Mouse (Mus musculus) ovary, postnatal 10 days (tissue): ENCODE measurements around the gene Cuzd1.
A peak's percentile ranks its signal among the peaks of the same experiment; 100 is the strongest.

Experiments used
- DNase-seq: peaks from one replicate; pipeline ENCODE4 v3.0.0; 2022; ENCODE audit warnings: low spot score

Gene Cuzd1

DNA sequence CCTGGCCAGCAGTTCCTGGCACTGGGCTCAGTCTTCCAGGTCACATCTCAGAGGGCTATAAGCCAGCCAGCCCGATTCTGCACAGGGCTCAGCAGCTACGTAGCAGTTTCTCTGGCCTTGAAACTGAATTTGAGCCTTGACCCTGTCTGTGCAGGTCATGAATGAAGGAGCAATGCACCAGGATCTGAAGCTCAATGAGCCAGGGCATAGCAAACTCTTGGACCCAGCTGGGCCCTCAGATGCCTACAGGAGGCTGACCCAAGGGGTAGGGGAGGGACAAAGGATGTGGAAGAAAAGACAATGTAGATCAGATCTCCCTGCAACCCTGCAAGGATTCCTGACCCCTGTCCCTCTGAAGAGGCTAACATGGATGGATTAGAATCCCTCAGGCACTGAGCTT, at the start of gene Cuzd1:
Gene Cuzd1 (minus strand): TSS at position 101 of the 400 bp plus-strand sequence.
- no peak for DNase-seq

DNA sequence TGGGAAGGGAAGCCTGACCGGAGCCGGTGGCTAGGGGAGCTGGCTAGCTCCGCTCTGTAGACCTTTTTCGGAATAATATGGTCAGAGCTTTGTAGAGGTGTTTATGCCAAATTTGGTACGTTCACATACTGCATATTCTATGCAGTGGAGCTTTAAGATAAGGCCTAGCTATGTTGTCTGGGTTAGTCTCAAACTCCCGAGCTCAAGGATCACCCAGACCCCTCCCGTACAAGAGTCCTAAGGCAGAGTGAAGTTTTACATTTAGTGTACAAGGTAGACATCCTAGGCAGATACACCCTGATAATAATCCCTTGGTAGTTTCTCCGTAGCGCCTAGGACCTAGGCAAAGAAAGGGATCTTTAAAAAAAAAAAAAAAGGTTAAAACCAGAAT, 49.4 kb upstream of the Cuzd1 start:
- DNase-seq: no peak

DNA sequence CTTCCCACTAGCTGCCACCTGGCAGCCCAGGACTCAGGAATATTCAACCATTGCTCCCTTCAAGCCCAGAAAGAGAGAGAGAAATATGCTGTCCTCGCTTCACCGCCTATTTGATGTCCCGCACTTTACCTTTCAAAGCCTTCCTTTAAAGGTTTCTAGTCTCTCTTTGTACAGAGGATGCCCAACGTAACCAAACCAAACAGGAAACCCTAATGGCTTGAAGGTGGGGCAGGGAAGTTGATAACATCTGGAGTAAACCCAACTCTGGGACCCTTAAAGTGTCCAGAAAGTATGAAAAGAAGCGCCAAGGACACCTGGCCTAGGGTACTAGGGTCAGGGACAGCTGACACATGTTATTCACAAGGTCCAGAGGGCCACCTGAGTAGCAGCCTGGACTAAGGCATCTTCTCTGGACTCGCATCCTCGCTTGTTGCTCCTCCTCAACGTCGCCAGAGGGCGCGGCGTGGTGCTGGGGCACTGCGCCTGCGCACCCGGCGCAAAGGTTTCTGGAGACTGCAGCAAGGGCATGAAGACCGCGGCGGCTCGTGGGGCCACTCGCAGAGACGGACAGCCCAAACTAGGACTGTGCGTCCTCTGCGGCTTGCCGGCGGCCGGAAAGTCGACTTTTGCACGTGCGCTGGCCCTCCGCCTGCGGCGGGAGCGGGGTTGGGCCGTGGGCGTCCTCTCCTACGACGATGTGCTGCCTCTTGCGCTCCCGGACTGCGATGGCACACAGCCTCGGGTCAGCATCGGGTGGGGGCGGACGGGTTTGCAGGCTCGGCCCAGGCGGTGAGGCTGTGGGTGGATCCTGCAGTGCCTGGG, 48.8 kb upstream of the Cuzd1 start, which contains the start of gene Pstk:
Gene Pstk (plus strand): TSS at position 494 of the 822 bp plus-strand sequence.
- peak; percentile 88 for DNase-seq

DNA sequence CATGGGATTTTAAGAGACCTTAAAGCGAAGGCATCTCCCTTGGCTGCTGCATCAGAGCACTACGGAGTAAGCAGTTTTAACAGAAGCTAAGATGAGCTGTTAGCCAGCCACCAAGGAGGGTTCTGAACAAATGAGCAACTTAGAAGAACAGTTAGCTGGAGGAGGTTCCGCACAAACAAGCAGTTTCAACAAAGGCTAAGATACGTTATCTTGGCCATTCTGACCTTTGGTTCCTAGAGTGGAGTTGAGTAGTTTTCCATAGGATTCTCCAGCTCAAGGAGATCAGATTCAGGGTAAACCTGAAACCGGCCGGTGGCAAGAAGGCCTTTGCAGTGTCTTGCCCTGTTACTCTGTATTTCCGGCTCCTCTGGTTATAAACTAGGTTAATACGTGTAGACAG, 42.0 kb upstream of the Cuzd1 start:
- DNase-seq: no peak

DNA sequence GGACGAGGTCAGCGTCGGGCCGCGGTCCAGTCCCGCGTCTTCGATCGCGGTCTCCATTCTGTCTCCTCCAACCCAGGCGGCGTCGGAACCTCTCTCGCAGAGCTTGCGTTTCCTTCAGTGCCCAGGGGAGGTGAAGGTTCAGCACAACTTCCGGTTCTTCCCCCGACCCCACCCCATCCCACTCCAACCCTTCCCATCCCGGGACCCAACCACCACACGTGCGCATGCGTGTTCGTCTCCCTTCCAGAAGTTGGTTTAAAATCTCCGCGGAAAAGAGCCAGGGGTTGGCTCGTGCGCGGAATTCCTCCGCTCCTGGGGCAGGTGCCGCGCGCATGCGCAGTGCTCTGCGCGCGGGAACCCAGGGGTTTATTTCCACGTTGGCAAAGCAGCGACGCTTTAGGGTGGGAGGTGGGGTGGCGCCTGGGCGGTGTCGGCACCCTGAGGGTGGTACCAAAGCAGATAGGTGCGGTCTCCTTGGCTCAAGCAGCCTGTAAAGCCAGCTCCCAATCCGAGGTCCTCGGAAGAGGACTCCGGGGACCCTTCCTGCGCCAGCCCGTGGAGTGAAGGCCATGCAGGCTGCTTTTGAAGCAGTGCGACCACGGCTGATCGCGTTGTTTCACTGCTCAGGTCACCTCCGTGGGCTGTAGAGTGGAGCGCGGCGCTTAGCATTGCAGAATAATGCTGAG, 40.7 kb upstream of the Cuzd1 start, which contains the start of gene 2310057M21Rik:
Gene 2310057M21Rik (minus strand): TSS at position 145 of the 686 bp plus-strand sequence.
- DNase-seq: no peak

DNA sequence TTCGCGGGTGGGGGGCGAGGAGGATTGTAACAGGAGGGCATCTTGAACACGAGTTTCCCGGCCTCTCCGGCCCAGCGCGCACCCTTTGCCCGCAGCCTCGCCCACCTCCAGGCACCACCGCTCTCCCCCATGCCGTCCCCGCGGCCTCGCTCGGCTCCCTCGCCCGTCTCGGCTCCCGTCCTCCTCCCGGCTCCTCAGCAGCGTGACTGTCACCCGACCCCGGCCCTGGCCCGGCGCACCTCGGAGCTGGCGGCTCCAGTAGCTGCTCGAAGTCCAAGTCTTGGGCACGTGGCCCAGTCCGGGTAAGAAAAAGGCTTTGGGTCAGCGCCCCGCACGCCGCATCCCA, 40.1 kb upstream of the Cuzd1 start:
- DNase-seq: peak; percentile 81

DNA sequence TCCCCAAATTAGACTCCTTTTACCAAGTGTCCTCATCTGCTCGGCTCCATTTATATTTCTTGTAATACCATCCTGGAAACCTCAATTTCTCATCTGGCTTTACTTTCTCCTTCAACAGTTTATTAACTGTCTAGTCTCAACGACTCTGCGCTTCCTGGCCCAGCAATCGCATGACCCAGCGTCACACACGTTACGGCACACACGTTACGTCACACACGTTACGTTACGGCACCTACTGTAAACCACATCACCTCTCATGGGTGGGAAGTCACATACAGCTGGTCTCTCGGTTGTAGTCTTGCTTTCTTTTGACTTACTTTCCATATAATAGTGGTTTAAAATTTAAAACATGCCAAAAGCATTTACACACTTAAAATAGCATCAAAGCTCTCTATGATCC, 34.0 kb upstream of the Cuzd1 start:
- DNase-seq: no peak

DNA sequence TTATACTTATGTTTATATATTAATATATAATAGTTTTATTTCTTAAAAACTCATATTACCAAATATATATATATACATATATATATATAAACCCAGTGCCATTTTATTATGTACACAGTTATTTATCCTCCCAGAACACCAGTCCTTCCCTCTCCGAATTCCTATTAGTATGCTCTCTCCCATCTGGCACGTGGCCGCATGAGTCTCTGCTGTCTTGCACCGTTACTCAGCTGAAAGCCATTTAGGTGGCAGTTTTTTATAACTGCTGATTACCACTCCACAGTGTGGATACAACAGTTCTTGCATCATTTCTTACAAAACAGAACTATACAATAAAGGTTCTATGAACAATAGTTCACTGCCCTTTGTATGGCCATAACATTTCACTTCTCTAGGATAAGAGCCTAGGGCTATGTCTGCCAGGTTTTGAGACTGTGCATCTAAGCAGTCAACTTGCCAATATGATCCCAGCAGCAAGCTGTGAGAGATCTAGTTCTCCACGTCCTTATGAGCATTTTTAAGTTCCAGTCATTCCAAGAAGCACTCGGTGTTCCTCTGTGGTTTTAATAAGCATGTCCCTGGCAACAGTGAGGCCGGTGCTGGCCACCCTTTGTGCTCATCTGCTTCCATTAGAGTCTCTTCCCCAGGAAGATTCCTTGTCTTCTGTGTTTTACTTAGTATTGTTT, 23.9 kb upstream of the Cuzd1 start:
- no peak for DNase-seq

DNA sequence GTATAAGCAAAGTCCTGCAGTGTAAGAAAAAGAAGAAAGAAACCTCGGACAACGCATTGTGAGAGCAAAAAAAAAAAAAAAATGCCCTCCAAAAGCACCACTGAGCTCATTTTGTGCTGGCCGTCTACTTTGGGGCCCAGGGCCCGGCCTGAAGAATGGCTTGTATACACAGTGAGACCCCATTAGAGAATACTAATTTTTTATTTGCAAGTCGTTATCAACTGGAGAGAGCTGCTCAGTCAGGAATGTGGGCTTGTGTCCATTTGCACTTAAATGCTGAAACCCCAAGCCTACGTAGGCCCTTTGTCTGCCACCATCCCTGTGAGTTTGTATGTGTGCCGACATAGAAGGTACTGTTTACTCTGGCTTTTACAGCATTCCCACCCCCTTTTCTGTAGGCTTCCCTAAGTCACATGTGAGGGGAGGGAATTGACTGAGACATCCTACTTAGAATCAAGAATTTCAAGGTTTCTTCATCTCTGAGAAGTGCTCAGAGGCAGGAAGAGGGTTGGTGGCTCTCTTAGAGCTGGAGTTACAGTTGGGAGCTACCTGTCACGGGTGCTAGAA, 15.5 kb upstream of the Cuzd1 start:
- DNase-seq: no peak

DNA sequence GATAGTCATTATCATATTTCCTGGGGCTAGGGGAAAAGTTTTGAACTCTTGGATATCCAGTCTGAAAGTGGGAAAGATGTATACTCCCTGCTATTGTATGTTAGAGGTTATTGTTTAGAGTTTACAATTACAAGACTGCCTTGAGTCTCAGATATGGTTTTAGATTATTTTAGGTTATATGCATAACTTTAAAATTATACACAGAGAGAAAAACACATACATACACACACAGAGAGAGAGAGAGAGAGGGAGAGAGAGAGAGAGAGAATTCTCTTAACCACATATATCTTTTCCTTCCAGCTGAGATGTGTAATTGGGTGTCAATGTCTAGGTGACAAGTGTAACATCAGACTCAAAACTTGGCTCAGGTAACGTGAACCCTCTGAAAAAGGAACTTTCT, 11.5 kb upstream of the Cuzd1 start, which contains the start of gene Fam24a:
Gene Fam24a (plus strand): TSS at position 301 of the 400 bp plus-strand sequence.
- no peak for DNase-seq

DNA sequence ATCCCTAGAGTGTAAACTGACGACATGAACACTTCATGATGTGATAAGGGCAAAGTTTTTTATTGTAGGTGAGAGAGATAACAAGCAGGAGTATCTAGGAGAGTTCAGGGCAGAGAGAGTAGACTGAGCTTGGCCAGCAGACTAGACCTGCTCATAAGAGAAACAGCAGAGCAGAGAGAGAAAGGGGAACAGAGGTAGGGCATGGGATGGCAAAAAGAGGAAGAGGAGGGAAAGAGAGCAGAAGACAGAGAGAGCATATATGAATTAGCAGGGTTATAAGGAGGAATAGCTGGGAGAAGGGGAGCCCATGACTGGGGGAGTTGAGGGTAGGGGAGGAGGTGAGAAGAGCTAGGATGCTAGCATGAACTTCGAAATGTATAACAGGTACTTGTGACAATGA, 9.6 kb upstream of the Cuzd1 start:
- no peak for DNase-seq

DNA sequence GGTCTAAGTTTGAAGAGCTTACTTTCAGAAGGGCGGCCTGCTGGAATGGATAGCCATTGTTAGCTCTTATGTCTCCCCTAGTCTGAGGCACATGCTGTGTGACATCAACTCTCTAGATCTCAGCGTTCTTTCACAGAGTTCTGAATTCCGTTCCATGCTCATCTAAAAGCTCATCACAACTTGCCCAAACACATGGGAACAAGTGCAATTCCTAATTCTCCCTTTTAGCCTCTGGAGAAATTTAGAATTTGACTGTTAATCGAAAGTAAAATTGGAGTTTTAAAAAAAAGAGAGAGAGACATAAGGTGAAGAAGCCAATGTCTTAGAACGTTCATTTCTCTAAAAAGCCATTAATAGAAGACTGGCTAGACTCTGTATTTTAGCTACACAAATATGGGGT, 7.3 kb upstream of the Cuzd1 start, which contains the start of gene Fam24b:
Gene Fam24b (minus strand): TSS at position 101 of the 400 bp plus-strand sequence.
- no peak for DNase-seq

DNA sequence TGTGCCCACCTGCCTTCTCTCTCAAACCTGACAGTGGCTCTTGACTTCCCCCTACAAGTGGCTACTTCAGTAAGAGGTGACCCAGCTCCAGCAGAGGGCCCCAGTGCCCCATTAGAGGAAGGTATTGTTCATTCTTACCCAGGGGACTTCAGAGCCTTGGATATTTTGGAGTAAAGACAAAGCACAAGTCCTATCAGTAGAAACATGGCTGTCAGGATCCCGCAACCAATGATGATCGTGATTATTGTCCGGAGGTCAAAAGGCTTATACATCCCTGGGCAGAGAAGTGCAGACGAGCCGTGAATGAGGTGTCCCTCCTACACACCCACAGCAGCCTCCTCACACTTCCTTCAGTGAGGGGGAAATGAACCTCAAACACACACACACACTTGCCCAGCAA, 5.0 kb upstream of the Cuzd1 start:
- DNase-seq: no peak

DNA sequence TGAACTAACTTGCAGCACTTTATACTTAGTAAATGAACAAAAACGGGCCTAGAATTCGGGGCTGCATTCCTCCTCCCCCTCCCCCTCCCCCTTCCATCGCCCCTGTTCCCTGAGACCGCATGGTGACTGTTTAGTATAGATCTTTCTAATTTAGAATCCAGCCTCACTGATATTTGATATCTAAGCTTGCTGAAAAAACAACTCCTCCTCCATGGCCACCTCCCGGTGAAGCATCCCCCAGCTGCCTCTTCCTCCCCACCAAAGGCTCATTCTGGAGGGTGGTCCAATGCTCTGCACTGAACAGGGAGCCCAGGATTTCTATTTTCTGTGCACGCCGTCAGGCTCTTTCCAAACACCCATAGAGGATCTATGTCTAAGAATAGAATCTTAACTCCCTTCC, 3.8 kb downstream of the Cuzd1 start:
- no peak for DNase-seq

DNA sequence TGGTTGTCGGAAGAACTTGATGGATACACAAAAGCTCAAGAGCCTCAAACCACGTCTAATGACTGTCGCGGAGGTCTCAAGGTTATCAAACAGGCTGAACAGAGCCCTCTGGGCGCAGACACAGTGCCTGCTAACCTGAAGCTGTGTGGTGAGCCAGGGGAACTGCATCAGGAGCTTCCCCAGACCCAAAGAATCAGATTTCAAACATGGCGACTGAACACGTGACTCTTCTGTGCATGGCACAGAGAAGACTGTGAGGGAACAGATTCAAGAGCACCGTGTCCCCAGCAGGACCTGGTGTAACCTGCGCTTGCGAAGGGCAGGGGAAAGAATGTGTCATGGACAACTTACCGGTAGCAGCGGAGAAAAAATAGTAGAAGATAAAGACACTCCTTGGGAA, 4.5 kb downstream of the Cuzd1 start:
- no peak for DNase-seq

DNA sequence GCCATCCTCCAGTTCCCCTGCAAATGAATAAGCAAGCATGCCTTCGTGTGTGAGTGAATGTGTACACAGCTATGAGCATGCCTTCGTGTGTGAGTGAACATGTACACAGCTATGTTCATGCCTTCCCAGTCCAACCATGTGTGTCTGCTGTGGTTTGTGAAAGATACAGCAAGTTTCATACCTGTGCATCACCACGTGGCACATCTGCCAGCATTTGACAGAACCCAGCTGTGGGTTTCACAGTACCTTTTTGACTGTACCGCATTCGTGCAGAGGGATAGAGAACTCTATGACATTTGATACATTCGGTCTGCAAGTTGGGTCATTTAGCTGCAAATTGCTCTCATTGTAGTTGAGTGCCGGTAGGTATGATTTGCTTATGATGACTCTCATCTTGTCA, 7.6 kb downstream of the Cuzd1 start:
- no peak for DNase-seq

DNA sequence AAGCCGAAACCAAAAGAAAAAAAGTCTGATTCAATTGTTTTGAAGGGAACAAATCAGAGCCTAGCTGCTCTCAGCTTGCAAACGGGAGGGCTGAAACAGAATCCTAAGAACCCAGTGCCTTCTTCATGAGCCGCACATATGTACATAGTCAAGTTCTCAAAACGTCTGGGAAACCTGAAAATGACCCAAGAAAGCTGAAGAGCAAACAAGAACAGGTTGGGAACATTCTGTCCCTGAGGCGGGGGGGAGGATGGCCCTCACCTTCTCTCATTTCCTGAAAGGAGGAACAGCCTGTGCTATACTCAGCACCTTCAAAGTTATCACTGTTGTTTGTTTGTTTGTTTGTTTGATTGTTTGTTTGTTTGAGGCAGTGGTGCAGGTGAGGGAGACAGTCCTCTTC, 15.4 kb downstream of the Cuzd1 start:
- no peak for DNase-seq

DNA sequence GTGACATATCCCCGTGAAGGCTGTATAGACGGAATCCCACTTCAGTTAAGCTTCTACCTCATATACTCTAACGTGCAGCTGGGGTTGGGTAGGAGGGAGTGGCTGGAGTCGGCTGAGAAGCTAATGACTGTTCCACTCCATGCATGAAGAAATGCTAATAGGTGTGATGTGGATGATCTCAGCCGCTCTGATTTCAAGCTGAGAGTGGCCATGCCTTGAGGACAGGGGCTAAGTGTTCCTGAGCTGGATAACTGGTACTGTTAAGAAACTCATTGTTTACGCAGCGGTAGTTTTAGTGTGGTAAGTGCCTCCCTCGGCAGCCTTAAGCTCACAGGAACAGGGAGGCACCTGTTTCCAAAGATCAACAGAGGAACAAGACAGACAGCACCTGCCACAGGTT, 18.8 kb downstream of the Cuzd1 start:
- no peak for DNase-seq

DNA sequence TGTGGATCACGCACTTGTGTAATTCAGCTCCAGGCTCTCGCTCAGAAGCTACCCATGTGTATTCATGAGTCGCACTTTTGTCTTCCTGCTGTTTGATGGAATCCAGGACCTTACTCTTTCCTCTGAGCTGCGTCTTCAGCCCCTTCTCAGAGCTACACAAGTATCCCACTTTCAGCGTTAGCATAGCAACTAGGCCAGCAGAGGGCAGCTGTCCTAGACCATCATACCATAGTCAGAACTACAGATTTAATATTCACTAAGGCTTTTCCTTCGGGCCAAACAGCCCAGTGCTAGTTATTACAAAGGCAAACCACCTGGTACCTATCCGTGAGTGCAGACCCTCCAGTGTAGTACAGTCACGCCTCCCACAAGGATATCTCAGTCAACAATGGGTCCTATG, 24.9 kb downstream of the Cuzd1 start:
- no peak for DNase-seq

DNA sequence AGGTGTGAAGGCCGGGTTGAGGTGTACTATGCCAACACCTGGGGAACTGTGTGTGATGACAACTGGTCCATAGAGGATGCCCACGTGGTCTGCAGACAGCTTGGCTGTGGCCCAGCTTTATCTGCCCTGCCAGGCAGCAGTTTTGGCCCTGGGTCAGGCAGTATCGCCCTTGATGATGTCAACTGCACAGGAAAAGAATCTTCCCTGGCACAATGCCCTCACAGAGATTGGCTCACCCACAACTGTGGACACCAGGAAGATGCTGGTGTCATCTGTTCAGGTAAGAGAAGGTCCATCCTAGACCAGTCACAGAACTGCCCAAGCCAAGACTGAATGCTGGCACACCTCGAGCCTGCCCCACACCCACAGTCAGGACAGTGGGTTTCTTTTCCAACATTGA, 56.2 kb downstream of the Cuzd1 start:
- DNase-seq: no peak

DNA sequence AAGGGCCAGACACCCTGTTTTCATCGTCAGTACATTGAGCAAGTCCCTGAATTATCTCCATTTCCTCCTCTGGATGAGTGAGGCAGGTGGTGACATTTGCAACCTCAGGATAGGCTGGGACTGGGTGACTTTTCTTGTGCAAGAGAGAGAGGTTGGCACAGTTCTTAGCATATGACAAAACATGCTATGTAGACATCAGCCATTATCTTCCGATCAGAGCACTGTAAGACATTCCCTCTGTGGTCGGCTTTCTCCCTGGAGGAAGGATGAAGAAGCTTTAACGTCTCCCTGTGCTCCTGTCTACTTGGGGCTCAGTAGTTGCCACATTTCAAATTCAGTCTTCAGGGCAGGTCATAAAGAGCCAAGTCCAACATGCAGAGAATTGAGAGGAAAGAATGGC, 57.8 kb downstream of the Cuzd1 start:
- no peak for DNase-seq

DNA sequence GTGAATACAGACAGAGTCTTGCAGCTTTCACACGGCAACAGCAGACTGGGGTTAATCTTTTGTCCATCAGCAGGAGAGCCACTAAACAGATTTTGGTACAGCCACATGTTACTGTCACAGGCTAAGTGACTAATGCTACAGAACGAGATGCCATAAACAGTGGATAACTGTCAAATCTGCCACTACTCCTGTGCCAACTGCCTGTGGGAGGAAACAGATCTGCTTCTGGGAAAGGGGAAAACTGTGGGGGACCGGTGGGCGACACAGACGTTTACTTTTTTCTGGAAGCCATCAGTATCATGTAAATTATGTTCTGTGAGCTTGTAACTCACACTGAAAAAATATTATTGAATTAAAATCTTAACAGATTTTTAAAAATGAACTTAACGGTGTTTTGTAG, 61.1 kb downstream of the Cuzd1 start:
- no peak for DNase-seq
